Mouse (Mus musculus) MEL (cell line): ENCODE measurements around the gene Mterf1b.
"Not testable (repeated sequence)": the region's sequence is repeated elsewhere in the genome, so short reads cannot be mapped to it uniquely, and the experiment has no call there.

Experiments
- CTCF ChIP-seq, 3 experiments: IDR thresholded peaks in 2 of 3; conservative IDR thresholded peaks in 1 of 3; 2 replicates each; pipeline ENCODE4 v1.5.1; 2011 to 2012; ENCODE audit warnings: low read length in 3 of 3, low read depth in 2 of 3, mild to moderate bottlenecking in 2 of 3, improper control_type of control experiment in 1 of 3, inconsistent platforms in 1 of 3, mixed read lengths in 1 of 3, moderate library complexity in 1 of 3; ENCODE audit not compliant: control insufficient read depth in 1 of 3, insufficient read depth in 1 of 3, poor library complexity in 1 of 3, severe bottlenecking in 1 of 3
- E2F4 ChIP-seq: IDR thresholded peaks from 2 replicates; pipeline ENCODE4 v1.6.1; 2011; ENCODE audit warnings: low read depth, low read length, improper control_type of control experiment, borderline replicate concordance
- TAL1 ChIP-seq: IDR thresholded peaks from 2 replicates; pipeline ENCODE4 v1.6.1; 2012; ENCODE audit warnings: mild to moderate bottlenecking, inconsistent platforms, low read length, moderate library complexity, mixed read lengths
- USF2 ChIP-seq, 2 experiments: IDR thresholded peaks; 2 replicates each; pipeline ENCODE4 v1.6.1; 2011 to 2012; ENCODE audit warnings: improper control_type of control experiment in 2 of 2, low read length in 2 of 2, borderline replicate concordance in 1 of 2, inconsistent platforms in 1 of 2, low read depth in 1 of 2, mild to moderate bottlenecking in 1 of 2; ENCODE audit not compliant: insufficient read depth in 1 of 2

DNA sequence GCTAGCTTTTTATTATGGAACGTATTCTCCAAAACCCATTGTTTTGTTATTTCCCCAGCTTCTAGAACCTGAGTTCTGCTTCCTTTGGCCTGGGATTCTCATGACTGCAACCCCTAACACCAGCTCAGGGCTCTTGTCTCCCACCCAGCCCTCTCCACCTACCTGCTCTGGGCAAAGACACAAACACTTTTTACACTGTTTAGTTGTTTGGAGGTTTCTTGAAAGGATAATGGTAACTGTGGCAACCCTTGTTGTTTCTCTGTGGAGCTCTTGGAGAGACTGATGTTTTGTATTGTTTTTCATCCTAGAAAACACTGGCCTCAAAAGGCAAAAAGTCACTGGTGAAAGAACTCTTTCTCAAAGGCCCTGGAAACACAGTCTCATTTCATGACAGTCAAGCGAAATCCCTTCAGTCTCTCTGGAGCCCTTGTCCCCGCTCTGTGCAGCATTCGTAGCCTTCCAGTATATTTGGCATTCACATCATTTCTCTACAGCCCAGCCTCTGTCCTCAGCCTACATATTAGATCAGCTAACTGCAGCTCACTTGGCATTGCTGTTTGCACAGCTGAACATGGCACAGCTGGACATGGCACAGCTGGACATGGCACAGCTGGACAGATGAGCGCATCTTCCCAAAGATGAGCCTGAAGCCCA lies 32.6 kb upstream of the Mterf1b start:
- not testable (repeated sequence) for TF ChIP-seq CTCF (IDR thresholded peaks at IDR 0.05 in 2 of 3, conservative IDR thresholded peaks at IDR 0.05 in 1 of 3; ENCODE audit: control insufficient read depth in 1 of 3, insufficient read depth in 1 of 3, low read depth in 2 of 3, low read length in 3 of 3, poor library complexity in 1 of 3, severe bottlenecking in 1 of 3); E2F4; TAL1; USF2 (IDR thresholded peaks at IDR 0.05; ENCODE audit: borderline replicate concordance in 1 of 2, insufficient read depth in 1 of 2, low read depth in 1 of 2, low read length in 2 of 2)
